Mouse (Mus musculus): ENCODE measurements at regions not wholly inside any gene's neighbourhood (a gene's known extent, or its start where the extent isn't known, plus 50 kb on each side); places are given as distances from the start of the nearest gene placed in this dataset.

- TF ChIP-seq CTCF (IDR thresholded peaks at IDR 0.05; ENCODE audit: low read depth): no peak
- TF ChIP-seq EP300 (optimal IDR thresholded peaks at IDR 0.05): no peak
These were observed 113.1 kb upstream of the Ralgapa2 start for GRCm38 (mm10) chr2:146625166-146625751.
